Mouse (Mus musculus) kidney, adult 10 weeks (tissue): Measurements from ENCODE around the gene Ccnt1. TPM values are rescaled to one million over a fixed set of nuclear protein-coding genes. Genes with fewer than 3 reads are reported as not detected.

ENCODE experiments used
- polyA plus RNA-seq: library from polyadenylated mRNA; stranded (reverse); fragments of 350-450 nt; fragmentation: Illumina TruSeq; extraction: RNeasy Lipid Tissue Mini Kit (QIAGEN cat#74804); gene quantifications from one replicate; pipeline ENCODE4 v1.2.3, GENCODE M21; 2014; ENCODE audit warnings: low read depth, low replicate concordance

Gene Ccnt1
- 41.7 TPM for polyA plus RNA-seq

GRCm38 (mm10) chr15:98570873-98571538, at the start of gene Ccnt1, which contains the start of gene 4930415O20Rik:
Gene Ccnt1, minus strand, starts transcription at chr15:98570923.
Gene 4930415O20Rik, plus strand, starts transcription at chr15:98571004.

GRCm38 (mm10) chr15:98609331-98610130, 38.8 kb upstream of the Ccnt1 start, which contains the start of gene Adcy6:
Gene Adcy6, minus strand, starts transcription at chr15:98610076.

GRCm38 (mm10) chr15:98533881-98534627, 36.7 kb downstream of the Ccnt1 start, which contains the start of gene Kansl2:
Gene Kansl2, minus strand, starts transcription at chr15:98534264.

GRCm38 (mm10) chr15:98492102-98492501, 78.6 kb downstream of the Ccnt1 start, which contains the start of gene Olfr279:
Gene Olfr279, plus strand, starts transcription at chr15:98492402.

Other genes with a start within 250 kb of the Ccnt1 start
- not detected for gene Olfr284, start 229.9 kb downstream of the Ccnt1 start, polyA plus RNA-seq
- gene Olfr283, start 190.0 kb downstream of the Ccnt1 start, polyA plus RNA-seq: not detected
- gene Olfr282, start 139.7 kb downstream of the Ccnt1 start, polyA plus RNA-seq: not detected
- gene Olfr281, start 118.3 kb downstream of the Ccnt1 start, polyA plus RNA-seq: not detected
- gene OR5BS1P, start 101.0 kb downstream of the Ccnt1 start, polyA plus RNA-seq: not detected
- gene Lalba, start 88.2 kb downstream of the Ccnt1 start, polyA plus RNA-seq: not detected
- not detected for gene Olfr279, start 78.5 kb downstream of the Ccnt1 start, polyA plus RNA-seq
- gene Kansl2, start 36.7 kb downstream of the Ccnt1 start, polyA plus RNA-seq: 29.9 TPM
- gene 4930415O20Rik, start 81 bp upstream of the Ccnt1 start, polyA plus RNA-seq: not detected
- 7.5 TPM for gene Adcy6, start 39.2 kb upstream of the Ccnt1 start, polyA plus RNA-seq
- 0.44 TPM for gene Cacnb3, start 59.9 kb upstream of the Ccnt1 start, polyA plus RNA-seq
- 2.1 TPM for gene Ddx23, start 92.0 kb upstream of the Ccnt1 start, polyA plus RNA-seq
- gene Rnd1, start 106.5 kb upstream of the Ccnt1 start, polyA plus RNA-seq: 0.40 TPM
- 0.69 TPM for gene Ccdc65, start 137.3 kb upstream of the Ccnt1 start, polyA plus RNA-seq
- not detected for gene Fkbp11, start 157.3 kb upstream of the Ccnt1 start, polyA plus RNA-seq
- 32.6 TPM for gene Arf3, start 192.3 kb upstream of the Ccnt1 start, polyA plus RNA-seq
- gene Wnt10b, start 207.2 kb upstream of the Ccnt1 start, polyA plus RNA-seq: not detected
- gene Wnt1, start 218.9 kb upstream of the Ccnt1 start, polyA plus RNA-seq: not detected
- gene Ddn, start 238.6 kb upstream of the Ccnt1 start, polyA plus RNA-seq: 2.7 TPM